ENCODE assay signal across 8 mouse cellular contexts in genomic region chr4:130198694-130199670, GRCm38 (mm10). TPM values are rescaled to one million over a fixed set of nuclear protein-coding genes. Genes with fewer than 3 reads are reported as not detected.
DNase-seq lines count a peak whose midpoint lies in the region; ATAC-seq lines count a peak whose summit lies in the region.

No protein-coding gene starts in this region.

- peak; percentile 91 to 97 for DNase-seq in adrenal gland, adult (ENCODE audit: inconsistent age in 2 of 2, low spot score in 1 of 2)
- DNase-seq in embryo, embryonic 10 days (ENCODE audit: low spot score), result peak; percentile 92
- DNase-seq in gastrocnemius, postnatal 10 days, result peak; percentile 91
- peak; percentile 78 for DNase-seq in induced T-regulatory cell, adult 2 months (ENCODE audit: low read depth)
- peak; percentile 42 to 89 for DNase-seq in left cerebral cortex, adult 9 months (ENCODE audit: low spot score in 2 of 2)
- DNase-seq in right cerebral cortex, postnatal 10 days (ENCODE audit: low spot score in 2 of 2), result peak; percentile 85 to 92
- DNase-seq in urinary bladder, postnatal 14 days (ENCODE audit: low spot score), result peak; percentile 92

- peak; percentile 98 for ATAC-seq in megakaryocyte progenitor cell, adult 5-6 weeks (replicated peaks; ENCODE audit: poor library complexity)

RNA-seq across cellular contexts. Expression of gene Gm853, which starts 23.2 kb away (rescaled TPM):
- not detected for total RNA-seq in gastrocnemius, postnatal 10 days (2021)
- total RNA-seq in megakaryocyte progenitor cell, adult 5-6 weeks (2015), result not detected in 2 replicates
- not detected in 2 replicates for total RNA-seq in megakaryocyte progenitor cell, adult 5-6 weeks (2017)

RNA-seq across cellular contexts. Expression of gene Tinagl1, which starts 24.1 kb away (rescaled TPM):
- total RNA-seq in gastrocnemius, postnatal 10 days (2021), result 10 to 100 TPM; 27.7 to 33.1 TPM
- 1.5 and 3.1 TPM in 2 replicates for total RNA-seq in megakaryocyte progenitor cell, adult 5-6 weeks (2015)
- 1.6 and 2.3 TPM in 2 replicates for total RNA-seq in megakaryocyte progenitor cell, adult 5-6 weeks (2017)

RNA-seq across cellular contexts. Expression of gene Hcrtr1, which starts 59.8 kb away (rescaled TPM):
- total RNA-seq in gastrocnemius, postnatal 10 days (2021), result not detected
- total RNA-seq in megakaryocyte progenitor cell, adult 5-6 weeks (2015), result not detected in 2 replicates
- not detected in 2 replicates for total RNA-seq in megakaryocyte progenitor cell, adult 5-6 weeks (2017)

Comparison
In these comparisons a context has a peak if more than half of its experiments do, and no peak if none do; other contexts are left out.
1. Peak in every context shown above with its lines: DNase-seq and ATAC-seq.
2. RNA of gene Tinagl1, which starts 24.1 kb away (total RNA-seq): 27.7 to 33.1 TPM in gastrocnemius, postnatal 10 days; 1.5 to 3.1 TPM in megakaryocyte progenitor cell, adult 5-6 weeks; every median in the first group is over 4 times any median in the second.